Mouse (Mus musculus): ENCODE measurements at regions not wholly inside any gene's neighbourhood (a gene's known extent, or its start where the extent isn't known, plus 50 kb on each side); places are given as distances from the start of the nearest gene placed in this dataset.
A peak's percentile ranks its signal among the peaks of the same experiment; 100 is the strongest.

DNA sequence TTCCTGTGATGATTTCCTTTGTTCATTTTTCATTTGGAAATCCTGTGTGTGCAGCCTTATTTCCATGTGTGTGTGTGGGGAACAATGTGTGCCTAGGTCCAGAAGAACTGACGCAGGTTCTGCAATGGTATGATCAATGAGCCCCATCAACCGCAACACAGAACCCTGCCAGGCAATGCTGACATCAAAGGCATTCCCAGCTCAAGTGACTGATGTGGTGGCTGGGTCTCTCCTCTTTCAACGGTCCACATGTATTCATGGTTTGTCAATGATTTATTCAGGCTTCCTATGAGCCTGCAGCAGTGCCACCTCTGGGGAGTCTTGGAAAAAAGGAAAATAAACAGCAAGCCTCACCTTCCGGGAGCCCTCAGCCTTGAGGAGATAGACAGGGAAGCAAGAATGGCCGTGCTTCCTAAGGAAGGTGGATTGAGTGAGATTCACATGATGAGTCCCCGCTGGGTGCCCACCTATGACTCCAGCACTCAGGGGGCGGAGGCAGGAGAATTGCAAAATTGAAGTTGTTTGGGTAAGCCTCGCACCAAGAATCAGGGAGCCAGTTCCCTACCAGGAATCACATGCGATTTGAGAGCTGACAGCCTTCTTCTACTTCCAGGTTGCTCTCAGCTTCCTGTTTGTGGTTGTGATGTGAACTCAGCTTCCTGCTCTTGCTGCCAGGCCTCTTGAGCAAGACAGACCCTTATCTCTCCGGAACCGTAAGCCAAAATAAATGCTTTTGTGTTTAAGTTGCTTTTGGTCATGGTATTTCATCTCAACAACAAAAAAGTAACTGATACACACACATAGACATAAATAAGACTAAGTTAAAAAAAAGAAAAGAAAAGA is 61.2 kb upstream of the Hk2 start:
- Histone ChIP-seq H3K36me3 (no peaks in the 10 kb centered on the region), H3K27ac (no peak overlapping the region), H3K4me1 (peaks cover 9% of the 10 kb centered on the region; the same call in 1 of the 2 replicates), H3K4me3 (no peak overlapping the region), H3K9ac (no peak overlapping the region), H3K9me3 (replicated peaks) (no peaks in the 10 kb centered on the region), H3K4me2 (no peak overlapping the region), H3K27me3 (replicated peaks) (peaks cover 1% of the 10 kb centered on the region; the same call in 1 of the 2 replicates)
- no peak for ATAC-seq
- WGBS (ENCODE audit: insufficient replicate concordance), result 50% methylated on average over 11 of the region's 11 CpGs

DNA sequence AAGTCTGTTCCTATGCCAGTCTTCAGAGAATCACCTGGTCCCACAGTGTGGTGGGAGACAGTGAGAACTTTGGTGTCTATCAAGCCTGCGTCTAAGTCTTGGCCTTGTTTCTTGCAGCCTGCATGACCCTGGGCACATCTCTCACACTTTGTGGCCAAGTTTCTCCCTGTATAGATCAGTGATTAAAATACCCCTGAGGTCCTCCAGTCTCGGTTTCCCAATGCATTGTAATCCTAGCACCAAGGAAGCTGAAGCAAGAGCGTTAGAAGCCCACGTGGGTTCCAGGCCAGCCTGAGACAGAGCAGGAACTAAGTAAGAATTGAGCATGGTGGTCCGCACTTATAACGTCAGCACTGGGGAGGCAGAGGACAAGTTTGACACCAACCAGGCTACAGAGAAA is 59.6 kb upstream of the Hk2 start:
- WGBS (ENCODE audit: insufficient replicate concordance), result 81% methylated on average over 6 of the region's 6 CpGs
- peaks cover 4% of the 10 kb centered on the region; the same call in 1 of the 2 replicates for H3K27me3 ChIP-seq (replicated peaks)
- no peak overlapping the region for H3K4me2 ChIP-seq
- no peak for ATAC-seq
- H3K36me3 ChIP-seq, result no peaks in the 10 kb centered on the region
- no peaks in the 10 kb centered on the region for H3K9me3 ChIP-seq (replicated peaks)
- H3K4me1 ChIP-seq, result peaks cover 9% of the 10 kb centered on the region; the same call in 1 of the 2 replicates
- H3K27ac ChIP-seq, result no peak overlapping the region
- no peak overlapping the region for H3K9ac ChIP-seq
- H3K4me3 ChIP-seq, result no peak overlapping the region

DNA sequence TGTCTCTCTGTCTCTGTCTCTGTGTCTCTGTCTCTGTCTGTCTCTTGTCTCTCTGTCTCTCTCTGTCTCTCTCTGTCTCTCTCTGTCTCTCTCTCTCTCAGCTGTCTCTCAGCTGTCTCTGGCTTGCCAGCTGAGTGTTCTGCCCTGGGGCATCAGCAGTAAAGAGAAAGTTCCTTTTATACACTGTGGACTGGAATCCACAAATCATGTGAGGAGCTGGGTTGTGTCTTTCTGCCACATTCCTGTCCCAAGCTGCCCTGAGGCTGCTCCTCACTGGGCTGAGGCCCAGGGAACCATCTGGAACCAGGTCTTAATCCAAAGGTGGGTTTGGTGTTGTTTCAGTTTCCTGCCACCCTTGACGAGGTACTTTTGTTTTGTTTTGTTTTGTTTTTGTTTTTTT is 57.0 kb upstream of the Hk2 start:
- ATAC-seq, result no peak
- Histone ChIP-seq H3K27me3 (replicated peaks) (peaks cover 4% of the 10 kb centered on the region; the same call in 1 of the 2 replicates), H3K4me1 (peaks cover 7% of the 10 kb centered on the region; the same call in 1 of the 2 replicates), H3K9ac (no peak overlapping the region), H3K9me3 (replicated peaks) (0 out of 2 replicates have a peak, but pooled peaks cover 3% of the 10 kb centered on the region), H3K27ac (no peak overlapping the region), H3K36me3 (no peaks in the 10 kb centered on the region), H3K4me3 (no peak overlapping the region), H3K4me2 (no peak overlapping the region)
- WGBS (ENCODE audit: insufficient replicate concordance), result 24% methylated on average over 1 of the region's 1 CpGs

DNA sequence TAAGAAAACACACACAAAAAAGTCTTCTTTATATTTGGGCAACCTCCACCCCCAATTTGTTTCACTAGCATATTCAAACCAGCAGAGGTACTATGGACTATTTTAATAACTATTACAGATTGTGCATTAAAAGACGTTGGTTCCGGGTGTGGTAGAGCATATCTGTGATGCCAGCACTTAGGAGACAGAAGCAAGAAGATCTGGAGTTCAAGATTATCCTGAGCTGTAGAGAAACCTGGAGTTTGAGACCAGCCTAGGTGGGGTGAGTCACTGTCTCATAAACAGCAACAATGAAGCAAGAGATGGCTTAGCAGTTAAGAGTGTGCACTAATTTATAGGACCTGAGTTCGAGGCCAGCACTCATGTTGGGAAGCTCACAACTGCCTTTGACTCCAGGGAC is 50.4 kb upstream of the Hk2 start:
- H3K27ac ChIP-seq, result peak overlapping the region; percentile 22; the same call in 1 of the 2 replicates
- peak; percentile 74 for ATAC-seq

DNA sequence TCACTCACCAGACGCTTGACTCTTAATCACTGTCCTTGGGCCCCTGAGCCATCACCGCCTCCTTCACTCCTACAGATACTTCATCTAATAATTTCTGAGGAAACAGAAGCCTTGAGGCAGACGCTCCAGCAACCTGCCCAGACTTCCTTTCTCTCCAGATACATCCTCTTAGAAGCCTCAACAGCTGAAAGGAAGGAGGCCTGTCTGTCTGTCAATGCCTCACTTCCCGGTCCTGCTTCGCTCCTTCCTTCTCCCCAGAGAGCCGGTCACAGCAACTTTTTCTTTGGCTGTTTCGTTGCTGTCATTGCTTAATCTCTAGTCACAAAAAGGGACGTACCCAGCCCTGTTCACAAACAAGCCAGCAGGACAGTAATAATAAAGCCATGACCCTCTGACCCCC is 50.0 kb upstream of the Hk2 start:
- H3K27ac ChIP-seq, result peak overlapping the region; percentile 22
- no peaks in the 10 kb centered on the region for H3K36me3 ChIP-seq
- H3K9me3 ChIP-seq (replicated peaks), result 0 out of 2 replicates have a peak, but pooled peaks cover 3% of the 10 kb centered on the region
- H3K9ac ChIP-seq, result peak overlapping the region; percentile 23; the same call in 1 of the 2 replicates
- ATAC-seq, result 0 out of 2 replicates have a peak, but pooled peaks have one; percentile 22
- peak overlapping the region; percentile 13; the same call in 1 of the 2 replicates for H3K4me3 ChIP-seq
- no peaks in the 10 kb centered on the region for H3K27me3 ChIP-seq (replicated peaks)
- 16% methylated on average over 8 of the region's 8 CpGs for WGBS (ENCODE audit: insufficient replicate concordance)
- H3K4me1 ChIP-seq, result peaks cover 53% of the 10 kb centered on the region
- H3K4me2 ChIP-seq, result peak overlapping the region; percentile 45

More for the DNA sequence above, 50.4 kb upstream of the Hk2 start:
- no peaks in the 10 kb centered on the region for H3K27me3 ChIP-seq (replicated peaks)
- H3K4me1 ChIP-seq, result peaks cover 53% of the 10 kb centered on the region
- H3K36me3 ChIP-seq, result no peaks in the 10 kb centered on the region
- H3K4me2 ChIP-seq, result peak overlapping the region; percentile 45; the same call in 1 of the 2 replicates
- WGBS (ENCODE audit: insufficient replicate concordance), result 34% methylated on average over 3 of the region's 3 CpGs
- H3K9me3 ChIP-seq (replicated peaks), result 0 out of 2 replicates have a peak, but pooled peaks cover 3% of the 10 kb centered on the region
- H3K9ac ChIP-seq, result no peak overlapping the region
- no peak overlapping the region for H3K4me3 ChIP-seq

Measured in liver, embryonic 12.5 days (tissue).